Mouse (Mus musculus) hindbrain, embryonic 10.5 days (tissue): ENCODE results near the gene Rcor2. TPM values are rescaled to one million over a fixed set of nuclear protein-coding genes. Genes with fewer than 3 reads are reported as not detected.
A peak's percentile ranks its signal among the peaks of the same experiment; 100 is the strongest.

Experiments used
- DNase-seq: peaks from one replicate; pipeline ENCODE4 v3.0.0-alpha.2; 2017; ENCODE audit warnings: low spot score
- H3K27ac ChIP-seq: fragments of 300-500 bp; sonication (generic); 2 replicates; pipeline ENCODE4 v1.5.1; 2016; ENCODE audit warnings: mild to moderate bottlenecking, moderate library complexity
- H3K27me3 ChIP-seq: fragments of 300-500 bp; sonication (generic); 2 replicates; pipeline ENCODE4 v1.6.1; 2016; ENCODE audit warnings: mild to moderate bottlenecking; ENCODE audit not compliant: poor library complexity, insufficient read depth, severe bottlenecking
- H3K36me3 ChIP-seq: fragments of 300-500 bp; sonication (generic); 2 replicates; pipeline ENCODE4 v1.6.1; 2016; ENCODE audit warnings: mild to moderate bottlenecking, moderate library complexity
- H3K4me1 ChIP-seq: fragments of 300-500 bp; sonication (generic); replicated peaks from 2 replicates; pipeline ENCODE4 v1.6.1; 2016; ENCODE audit warnings: mild to moderate bottlenecking
- H3K4me3 ChIP-seq: fragments of 300-500 bp; sonication (generic); 2 replicates; pipeline ENCODE4 v1.5.1; 2016; ENCODE audit warnings: mild to moderate bottlenecking, moderate library complexity
- H3K9me3 ChIP-seq: fragments of 300-500 bp; sonication (generic); 2 replicates; pipeline ENCODE4 v1.6.1; 2016; ENCODE audit warnings: mild to moderate bottlenecking, moderate library complexity
- WGBS: fragments of 180-500 bp; shearing (Covaris S2); methylation state at CpG from one replicate; pipeline ENCODE4 v1.1.7; 2016; 5-methylcytosine and 5-hydroxymethylcytosine counted together
- polyA plus RNA-seq: library from polyadenylated mRNA; unstranded; fragments of >200 nt; fragmentation: Nextera tagmentation; extraction: Ambion mirVana; gene quantifications from 2 replicates; pipeline ENCODE4 v1.2.1, GENCODE M21; 2016

The Rcor2 gene
- polyA plus RNA-seq, 1 experiment from 2014 or later = 79.1 TPM

- Histone ChIP-seq H3K4me1 (no peaks in the 10 kb centered on the region), H3K9me3 (no peaks in the 10 kb centered on the region), H3K36me3 (peaks cover 80% of the 10 kb centered on the region), H3K4me3 (no peak overlapping the region), H3K27me3 (no peaks in the 10 kb centered on the region), H3K27ac (no peak overlapping the region)
- no peak for DNase-seq
- WGBS = 91% methylated on average over 12 of the region's 12 CpGs
These were observed 19.6 kb downstream of the Rcor2 start for GRCm38 (mm10) chr19:7286563-7287315.

GRCm38 (mm10) chr19:7288288-7288687, 21.2 kb downstream of the Rcor2 start:
- DNase-seq = no peak
- 91% methylated on average over 3 of the region's 3 CpGs for WGBS
- Histone ChIP-seq H3K27ac (no peak overlapping the region), H3K4me1 (peaks cover 10% of the 10 kb centered on the region; the same call in 1 of the 2 replicates), H3K27me3 (no peaks in the 10 kb centered on the region), H3K4me3 (no peak overlapping the region), H3K36me3 (peaks cover 64% of the 10 kb centered on the region), H3K9me3 (no peaks in the 10 kb centered on the region)

GRCm38 (mm10) chr19:7289767-7290166, 22.6 kb downstream of the Rcor2 start:
- no peaks in the 10 kb centered on the region for H3K9me3 ChIP-seq
- 86% methylated on average over 2 of the region's 2 CpGs for WGBS
- DNase-seq = no peak
- H3K27ac ChIP-seq = no peak overlapping the region
- peaks cover 59% of the 10 kb centered on the region for H3K36me3 ChIP-seq
- H3K27me3 ChIP-seq = no peaks in the 10 kb centered on the region
- peaks cover 23% of the 10 kb centered on the region for H3K4me1 ChIP-seq
- H3K4me3 ChIP-seq = no peak overlapping the region

GRCm38 (mm10) chr19:7291958-7292709, 25.0 kb downstream of the Rcor2 start:
- no peak overlapping the region for H3K4me3 ChIP-seq
- WGBS = 87% methylated on average over 7 of the region's 7 CpGs
- H3K9me3 ChIP-seq = no peaks in the 10 kb centered on the region
- peaks cover 51% of the 10 kb centered on the region for H3K36me3 ChIP-seq
- no peak overlapping the region for H3K27ac ChIP-seq
- no peaks in the 10 kb centered on the region for H3K27me3 ChIP-seq
- peaks cover 35% of the 10 kb centered on the region for H3K4me1 ChIP-seq
- DNase-seq = no peak

GRCm38 (mm10) chr19:7294098-7294876, 27.2 kb downstream of the Rcor2 start:
- DNase-seq = no peak
- Histone ChIP-seq H3K27ac (peak overlapping the region; percentile 57), H3K9me3 (no peaks in the 10 kb centered on the region), H3K27me3 (no peaks in the 10 kb centered on the region), H3K36me3 (peaks cover 54% of the 10 kb centered on the region), H3K4me3 (peak overlapping the region; percentile 18; the same call in 1 of the 2 replicates), H3K4me1 (peaks cover 38% of the 10 kb centered on the region)
- WGBS = 80% methylated on average over 8 of the region's 8 CpGs

DNA sequence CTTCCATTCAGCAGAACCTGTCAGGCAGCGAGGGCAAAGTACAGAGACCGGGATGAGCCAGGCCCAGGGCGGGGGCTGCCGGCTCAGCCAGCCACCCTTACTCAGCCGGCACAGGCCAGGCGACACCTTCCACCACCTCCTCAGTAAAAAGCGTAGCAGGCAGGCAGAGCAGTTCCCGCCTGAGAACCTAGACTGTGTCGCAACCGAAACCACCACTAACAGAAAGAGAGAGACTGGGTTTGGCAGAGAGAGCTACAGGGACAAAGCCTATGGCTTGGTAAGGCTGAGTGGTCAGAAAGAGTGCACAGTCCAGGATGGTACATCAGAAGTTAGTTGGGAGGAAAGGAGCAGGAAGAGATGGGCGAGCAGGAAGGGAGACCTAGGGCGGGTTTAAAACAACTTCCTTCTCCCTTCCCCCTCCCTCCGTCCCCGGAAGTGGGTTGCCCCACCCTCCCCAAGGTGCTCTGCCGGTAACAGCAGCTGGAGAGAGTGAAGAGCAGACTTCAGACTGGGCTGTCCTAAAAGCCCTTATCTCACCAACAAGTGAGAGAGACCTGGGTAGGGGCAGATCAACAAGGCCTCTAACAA, 28.0 kb downstream of the Rcor2 start:
- Histone ChIP-seq H3K27me3 (no peaks in the 10 kb centered on the region), H3K4me1 (peaks cover 38% of the 10 kb centered on the region), H3K27ac (peak overlapping the region; percentile 57), H3K9me3 (no peaks in the 10 kb centered on the region), H3K36me3 (peaks cover 52% of the 10 kb centered on the region), H3K4me3 (peak overlapping the region; percentile 18; the same call in 1 of the 2 replicates)
- WGBS = 74% methylated on average over 15 of the region's 15 CpGs
- no peak for DNase-seq

- no peak for DNase-seq
- peaks cover 51% of the 10 kb centered on the region for H3K36me3 ChIP-seq
- no peaks in the 10 kb centered on the region for H3K9me3 ChIP-seq
- no peak overlapping the region for H3K27ac ChIP-seq
- no peaks in the 10 kb centered on the region for H3K27me3 ChIP-seq
- H3K4me1 ChIP-seq = peaks cover 38% of the 10 kb centered on the region
- 93% methylated on average over 4 of the region's 4 CpGs for WGBS
- no peak overlapping the region for H3K4me3 ChIP-seq
These were observed 28.8 kb downstream of the Rcor2 start for GRCm38 (mm10) chr19:7295959-7296358.

DNA sequence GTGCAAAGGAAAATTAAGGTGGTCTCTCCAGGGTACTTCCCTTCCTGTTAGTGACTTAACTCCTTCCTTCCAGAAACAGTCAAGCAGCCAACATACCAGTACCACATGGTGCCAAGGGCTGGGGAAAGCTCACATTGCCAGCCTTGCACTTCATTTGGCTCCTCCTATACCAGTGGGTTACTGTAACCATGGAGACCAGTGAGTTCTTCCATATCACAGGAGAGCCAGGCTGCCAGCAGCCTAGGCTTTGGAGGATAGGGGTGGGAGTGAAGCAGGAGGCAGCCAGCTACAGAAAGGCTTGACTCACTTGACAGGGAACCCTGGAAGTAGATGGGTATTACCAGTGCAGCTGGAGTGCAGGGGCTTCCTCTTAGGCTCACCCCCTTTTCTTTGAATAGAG, 31.9 kb downstream of the Rcor2 start:
- DNase-seq = no peak
- no peaks in the 10 kb centered on the region for H3K9me3 ChIP-seq
- H3K36me3 ChIP-seq = peaks cover 53% of the 10 kb centered on the region
- H3K27me3 ChIP-seq = no peaks in the 10 kb centered on the region
- peaks cover 22% of the 10 kb centered on the region for H3K4me1 ChIP-seq
- no peak overlapping the region for H3K27ac ChIP-seq
- H3K4me3 ChIP-seq = no peak overlapping the region

- DNase-seq = no peak
- Histone ChIP-seq H3K27me3 (no peaks in the 10 kb centered on the region), H3K4me3 (no peak overlapping the region), H3K9me3 (no peaks in the 10 kb centered on the region), H3K4me1 (peaks cover 12% of the 10 kb centered on the region), H3K36me3 (peaks cover 45% of the 10 kb centered on the region), H3K27ac (no peak overlapping the region)
- 96% methylated on average over 1 of the region's 1 CpGs for WGBS
These were observed 33.0 kb downstream of the Rcor2 start for GRCm38 (mm10) chr19:7300078-7300477.

GRCm38 (mm10) chr19:7301647-7302492, 34.7 kb downstream of the Rcor2 start:
- peaks cover 40% of the 10 kb centered on the region for H3K36me3 ChIP-seq
- H3K4me1 ChIP-seq = peaks cover 9% of the 10 kb centered on the region; the same call in 1 of the 2 replicates
- no peak overlapping the region for H3K27ac ChIP-seq
- WGBS = 92% methylated on average over 7 of the region's 7 CpGs
- no peak overlapping the region for H3K4me3 ChIP-seq
- H3K9me3 ChIP-seq = no peaks in the 10 kb centered on the region
- H3K27me3 ChIP-seq = no peaks in the 10 kb centered on the region
- no peak for DNase-seq

DNA sequence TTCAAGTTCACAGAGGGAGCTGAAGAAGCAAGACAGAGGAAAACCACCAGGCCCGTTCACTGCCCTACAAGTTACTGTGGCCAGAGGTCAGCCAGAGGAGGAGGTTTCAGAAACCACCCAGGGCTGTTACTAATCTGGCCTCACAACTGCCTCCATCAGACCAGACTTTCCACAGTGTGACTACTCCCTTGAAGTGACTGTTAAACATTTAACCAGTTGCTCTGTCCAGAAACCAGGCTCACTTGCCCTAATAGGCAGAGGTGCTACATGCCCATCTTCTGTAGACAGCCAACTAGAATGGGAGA, 35.3 kb downstream of the Rcor2 start:
- H3K9me3 ChIP-seq = no peaks in the 10 kb centered on the region

GRCm38 (mm10) chr19:7303796-7304195, 36.7 kb downstream of the Rcor2 start:
- 86% methylated on average over 6 of the region's 6 CpGs for WGBS
- Histone ChIP-seq H3K36me3 (peaks cover 29% of the 10 kb centered on the region), H3K27ac (no peak overlapping the region), H3K27me3 (no peaks in the 10 kb centered on the region), H3K4me3 (no peak overlapping the region), H3K9me3 (no peaks in the 10 kb centered on the region), H3K4me1 (peaks cover 28% of the 10 kb centered on the region)
- DNase-seq = no peak

More for the DNA sequence above, 35.3 kb downstream of the Rcor2 start:
- no peak overlapping the region for H3K27ac ChIP-seq
- no peak overlapping the region for H3K4me3 ChIP-seq
- WGBS = 81% methylated on average over 1 of the region's 1 CpGs
- peaks cover 35% of the 10 kb centered on the region for H3K36me3 ChIP-seq
- no peaks in the 10 kb centered on the region for H3K27me3 ChIP-seq
- H3K4me1 ChIP-seq = peaks cover 15% of the 10 kb centered on the region
- DNase-seq = no peak
